Mouse (Mus musculus) heart, adult 2 months (tissue): ENCODE measurements around the gene Tex44.

ENCODE experiments used
- CTCF ChIP-seq: fragments of 200-600 bp; IDR thresholded peaks from 2 replicates; pipeline ENCODE4 v1.8.1; 2022; ENCODE audit warnings: antibody characterized with exemption, mild to moderate bottlenecking, moderate library complexity
- EP300 ChIP-seq: fragments of 200-500 bp; IDR thresholded peaks from 2 replicates; pipeline ENCODE4 v1.6.1; 2011; ENCODE audit warnings: low read depth, low read length, control low read depth; ENCODE audit not compliant: insufficient read depth
- POLR2A ChIP-seq: fragments of 200-500 bp; IDR thresholded peaks from 2 replicates; pipeline ENCODE4 v1.6.1; 2011; ENCODE audit warnings: mild to moderate bottlenecking, low read depth, low read length, control low read depth; ENCODE audit not compliant: insufficient read depth

GRCm38 (mm10) chr1:86421007-86421406 is 5.1 kb upstream of the Tex44 start:
- TF ChIP-seq CTCF (no peak), POLR2A (no peak), EP300 (no peak)
